Mouse (Mus musculus): ENCODE data around the gene Scn9a.

Gene Scn9a

GRCm38 (mm10) chr2:66464874-66465458 is 169.8 kb downstream of the Scn9a start:
- no peak for DNase-seq (ENCODE audit: extremely low read depth, low read depth, low spot score)

- DNase-seq (ENCODE audit: extremely low read depth, low read depth, low spot score) = no peak
These were observed 170.8 kb downstream of the Scn9a start for GRCm38 (mm10) chr2:66463916-66464315.

DNA sequence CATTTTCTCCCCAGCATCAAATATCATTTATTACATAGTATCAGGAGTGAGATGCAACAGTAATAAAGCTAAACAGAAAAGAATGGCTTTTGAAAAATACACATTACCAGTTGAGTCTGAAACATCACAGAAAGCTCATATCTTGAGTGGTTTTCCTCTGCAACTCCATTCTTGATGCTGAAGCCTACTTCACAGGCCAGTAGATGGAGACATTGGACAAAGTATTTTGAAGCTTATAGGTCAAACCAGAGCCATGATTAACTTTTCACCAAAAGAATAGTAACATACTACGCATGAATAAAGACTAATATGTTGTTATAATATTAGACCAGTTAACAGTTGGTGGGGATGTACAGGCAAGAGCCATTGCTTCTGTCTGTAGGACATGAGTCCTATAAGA is 172.3 kb downstream of the Scn9a start:
- DNase-seq (ENCODE audit: extremely low read depth, low read depth, low spot score) = no peak

DNA sequence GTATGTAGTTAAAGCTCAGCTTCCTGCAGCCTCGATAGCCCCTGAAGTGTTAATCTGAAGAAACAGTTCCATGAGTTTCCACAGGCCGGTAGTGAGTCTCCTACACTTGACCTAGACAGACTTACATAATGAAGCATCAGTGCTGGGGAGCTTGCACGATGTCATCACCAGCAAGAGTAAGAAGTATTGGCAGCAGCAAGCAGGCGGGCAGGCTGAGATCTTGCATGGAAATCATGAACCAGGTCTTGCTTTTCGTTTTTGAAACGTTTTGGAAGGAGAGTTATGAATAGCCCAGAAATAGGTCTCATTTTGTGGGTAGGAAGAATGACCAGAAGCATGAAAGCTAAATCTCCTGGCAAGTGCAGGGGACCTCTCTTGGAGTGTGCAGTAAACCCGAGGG is 194.1 kb downstream of the Scn9a start, which contains the start of gene Scn1a:
Scn1a (minus strand) TSS at position 130 of the 400 bp plus-strand sequence.
- DNase-seq (ENCODE audit: extremely low read depth, low read depth, low spot score) = no peak

GRCm38 (mm10) chr2:66439764-66440471 is 194.8 kb downstream of the Scn9a start:
- DNase-seq (ENCODE audit: extremely low read depth, low read depth, low spot score) = no peak

DNA sequence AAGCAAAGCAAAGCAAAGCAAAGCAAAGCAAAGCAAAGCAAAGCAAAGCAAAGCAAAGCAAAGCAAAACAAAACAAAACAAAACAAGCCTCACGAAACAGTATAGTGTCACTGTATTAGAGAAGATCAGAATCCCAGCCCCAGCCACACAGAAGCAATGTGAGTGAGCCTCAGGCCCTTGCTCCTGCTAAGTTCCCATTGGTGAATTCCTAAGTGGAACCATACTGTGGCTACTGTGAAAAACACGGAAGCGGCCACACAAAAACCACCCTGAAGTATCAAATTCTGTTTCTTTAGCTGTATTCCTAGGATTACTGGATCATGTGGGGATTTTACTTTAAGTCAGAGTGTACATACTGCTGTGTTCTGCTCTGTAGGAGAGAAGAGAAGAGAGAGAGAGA is 198.5 kb downstream of the Scn9a start:
- no peak for DNase-seq (ENCODE audit: extremely low read depth, low read depth, low spot score)
